Mouse (Mus musculus) cerebellum, adult 18-20 months (tissue): Measurements from ENCODE around the gene Tmem50a.
"Not testable (repeated sequence)": the region's sequence is repeated elsewhere in the genome, so short reads cannot be mapped to it uniquely, and the experiment has no call there.

Experiments
- DNase-seq, 2 experiments: peaks; one replicate each; pipeline ENCODE4 v3.0.0; 2021

The Tmem50a gene

DNA sequence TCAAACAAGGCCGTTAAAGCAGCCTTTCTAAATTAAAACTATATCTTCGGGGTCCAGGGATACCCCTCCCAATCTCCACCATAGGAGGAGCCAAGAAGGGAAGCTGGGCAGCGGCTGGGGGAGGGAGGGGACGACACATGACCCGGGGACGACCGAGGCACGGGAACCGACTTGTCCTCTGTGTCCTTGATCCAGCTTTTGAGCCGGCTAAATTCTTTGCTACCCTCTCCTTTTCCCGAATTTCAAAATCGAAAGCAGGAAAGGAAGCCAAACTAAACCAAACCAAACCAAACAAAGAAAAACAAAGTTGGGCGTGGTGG lies 8.1 kb upstream of the Tmem50a start:
- peak in 1 of 2 experiments; percentile 60 for DNase-seq

GRCm38 (mm10) chr4:134922111-134922924 lies 7.5 kb upstream of the Tmem50a start:
- no peak for DNase-seq

- no peak for DNase-seq
Observed at GRCm38 (mm10) chr4:134921703-134922102, 6.9 kb upstream of the Tmem50a start.

DNA sequence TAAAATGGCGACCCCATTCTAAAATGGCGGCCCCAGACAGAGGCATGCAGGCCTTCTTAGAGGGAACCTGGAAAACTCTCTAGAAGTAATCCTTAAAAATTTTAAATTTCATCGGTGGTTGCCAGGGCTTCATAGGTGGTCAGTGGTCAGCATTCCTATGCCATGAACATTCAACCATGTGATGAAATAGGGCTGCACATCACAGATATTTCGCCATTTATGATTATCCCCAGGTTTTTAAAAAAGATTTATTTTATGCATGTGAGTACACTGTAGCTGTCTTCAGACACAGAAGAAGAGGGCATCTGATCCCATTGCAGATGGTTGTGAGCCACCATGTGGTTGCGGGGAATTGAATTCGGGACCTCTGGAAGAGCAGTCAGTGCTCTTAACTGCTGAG lies 5.8 kb upstream of the Tmem50a start:
- DNase-seq: no peak

GRCm38 (mm10) chr4:134919733-134920540 lies 5.1 kb upstream of the Tmem50a start:
- DNase-seq: no peak

- no peak for DNase-seq
Observed at GRCm38 (mm10) chr4:134918381-134918780, 3.6 kb upstream of the Tmem50a start.

DNA sequence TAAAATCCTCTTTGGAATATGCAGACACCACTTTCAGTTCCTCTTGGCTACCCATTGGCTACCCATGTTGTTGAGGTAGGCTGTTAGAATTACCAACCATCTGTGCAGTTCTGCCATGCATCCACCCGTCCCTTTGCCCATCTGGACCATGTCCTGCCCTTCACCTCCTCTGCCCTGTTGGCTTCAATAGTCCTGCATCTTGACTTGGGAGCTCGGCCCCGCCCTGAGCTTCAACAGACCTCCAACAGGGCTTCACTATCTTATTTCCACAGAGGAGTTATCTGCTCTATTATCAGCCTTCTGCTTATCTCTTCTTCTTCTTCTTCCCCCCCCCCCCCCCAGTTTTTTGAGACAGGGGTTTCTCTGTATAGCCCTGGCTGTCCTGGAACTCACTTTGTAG lies 2.4 kb upstream of the Tmem50a start:
- no peak for DNase-seq

DNA sequence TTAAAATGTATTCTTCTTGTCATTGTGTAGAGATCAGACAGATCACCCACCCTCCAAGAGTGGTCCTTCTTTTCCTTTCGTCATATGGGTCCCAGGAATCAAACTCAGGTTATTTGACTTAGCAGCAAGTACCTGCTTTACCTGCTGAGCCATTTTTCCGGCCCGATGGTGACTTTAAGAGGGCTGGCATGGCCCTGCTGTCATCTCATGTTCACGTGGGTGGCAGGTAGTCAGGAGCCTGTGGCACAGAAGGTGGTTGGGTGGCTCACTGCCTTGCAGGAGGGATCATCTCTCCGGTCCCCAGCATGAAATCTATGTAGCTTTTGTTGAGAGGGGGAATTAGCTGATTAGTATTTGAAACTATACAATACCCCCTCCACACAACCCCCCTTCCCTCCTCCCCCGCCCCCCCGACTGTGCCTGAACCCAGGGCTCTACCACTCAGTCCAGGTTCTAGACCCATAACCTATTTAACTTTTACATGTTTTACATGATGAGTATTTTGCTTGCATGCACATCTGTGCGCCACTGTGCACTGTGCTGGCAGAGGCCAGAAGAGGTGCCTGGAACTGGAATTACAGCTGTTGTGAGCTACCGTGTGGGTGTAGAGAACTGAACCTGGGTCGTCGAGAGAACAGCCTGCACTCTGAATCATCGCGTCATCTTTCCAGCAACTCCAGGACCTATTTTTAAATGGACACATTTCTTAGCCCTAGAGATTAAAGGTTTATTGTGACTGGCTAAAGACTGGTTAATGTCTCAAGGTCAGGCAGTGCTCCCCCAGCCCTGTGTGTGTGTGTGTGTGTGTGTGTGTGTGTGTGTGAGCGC lies 613 bp upstream of the Tmem50a start:
- no peak for DNase-seq

DNA sequence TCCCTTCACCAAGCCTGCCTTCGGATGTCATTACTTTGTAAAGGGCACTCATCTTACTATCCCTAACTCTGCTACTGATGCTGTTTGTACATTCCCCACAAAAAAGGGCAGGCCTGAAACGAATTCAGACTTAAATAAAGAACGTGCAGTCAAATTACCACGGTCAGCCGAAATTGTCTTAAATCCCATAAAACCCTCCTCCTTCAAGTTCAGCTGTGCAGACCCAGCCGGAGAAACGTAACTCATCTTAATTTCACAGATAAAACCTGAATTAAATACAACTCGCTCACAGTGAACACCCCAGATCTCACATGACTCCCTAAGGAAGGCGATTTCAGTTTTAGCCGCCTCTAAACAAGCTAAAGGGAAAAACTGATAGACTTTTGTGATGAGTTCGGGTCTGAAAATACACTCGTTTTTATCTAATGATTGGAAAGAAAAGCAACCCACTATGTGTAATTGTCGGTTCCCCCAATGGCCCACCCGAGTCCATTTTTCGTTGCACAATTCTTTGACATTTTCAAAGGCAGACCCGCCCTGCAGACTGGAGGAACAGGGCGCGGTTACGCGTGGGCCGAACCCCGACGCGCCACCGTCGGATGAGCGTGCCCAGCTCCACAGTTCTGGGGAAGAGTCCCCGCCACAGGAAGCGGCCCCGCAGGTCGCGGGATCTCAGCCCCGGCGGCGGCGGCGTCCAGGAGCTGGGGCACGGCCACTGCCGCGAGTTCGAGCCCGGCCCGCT lies 531 bp downstream of the Tmem50a start:
- DNase-seq: peak in 1 of 2 experiments; percentile 14

DNA sequence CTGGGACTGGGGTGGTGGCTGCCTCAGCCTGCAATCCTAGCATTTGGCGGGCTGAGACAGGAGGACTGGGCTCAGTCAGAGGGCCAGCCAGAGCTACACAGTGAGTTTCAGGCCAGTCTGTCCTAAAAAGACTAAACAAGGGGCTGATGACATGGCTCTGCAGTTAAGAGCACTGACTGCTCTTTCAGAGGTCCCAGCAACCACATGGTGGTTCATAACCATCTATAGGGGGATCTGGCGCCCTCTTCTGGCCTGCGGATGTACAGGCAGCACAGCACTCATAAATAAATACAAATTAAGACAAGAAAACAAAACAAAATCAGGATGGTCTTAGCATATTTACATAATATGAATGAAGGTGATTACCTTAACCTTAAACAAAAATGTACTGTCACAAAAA lies 1.4 kb downstream of the Tmem50a start:
- DNase-seq: peak; percentile 74 to 81

GRCm38 (mm10) chr4:134911406-134911805 lies 3.4 kb downstream of the Tmem50a start:
- DNase-seq: not testable (repeated sequence)

- no peak for DNase-seq
Observed at GRCm38 (mm10) chr4:134903046-134903445, 11.8 kb downstream of the Tmem50a start.

GRCm38 (mm10) chr4:134901126-134901525 lies 13.7 kb downstream of the Tmem50a start:
- peak; percentile 39 to 56 for DNase-seq

DNA sequence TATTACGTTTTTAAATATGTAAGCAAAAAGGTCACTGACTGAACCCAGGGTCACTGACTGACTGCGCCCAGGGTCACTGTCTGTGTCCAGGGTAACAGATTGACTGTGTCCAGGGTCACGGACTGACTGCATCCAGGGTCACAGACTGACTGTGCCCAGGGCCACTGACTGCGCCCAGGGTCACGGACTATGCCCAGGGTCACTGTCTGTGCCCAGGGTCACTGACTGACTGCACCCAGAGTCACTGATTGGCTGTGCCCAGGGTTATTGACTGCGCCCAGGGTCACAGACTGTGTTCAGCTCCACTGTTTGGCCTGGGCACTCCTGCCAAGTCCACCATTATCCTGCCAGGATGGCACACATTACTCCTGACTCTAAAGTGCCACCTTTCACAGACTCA lies 17.6 kb downstream of the Tmem50a start:
- DNase-seq: no peak

DNA sequence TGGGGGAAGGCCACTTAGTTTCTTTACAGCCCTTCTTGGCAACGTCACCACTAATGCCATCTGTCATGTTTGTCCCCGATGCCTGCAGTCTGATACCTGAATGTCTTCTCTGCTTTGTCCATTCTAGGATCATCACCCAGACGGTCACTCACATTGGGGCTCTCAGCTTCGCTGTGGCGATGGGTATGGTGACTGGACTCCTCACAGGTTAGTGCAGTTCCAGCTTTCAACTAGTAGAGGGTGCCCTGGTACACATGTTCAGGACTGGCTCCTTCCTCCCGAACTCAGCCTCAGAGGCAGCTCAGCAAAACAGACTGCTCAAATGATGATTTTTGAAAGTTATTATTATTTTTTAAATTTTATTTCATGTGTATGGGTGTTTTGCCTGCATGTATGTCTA lies 22.7 kb downstream of the Tmem50a start:
- DNase-seq: peak; percentile 76 to 81

DNA sequence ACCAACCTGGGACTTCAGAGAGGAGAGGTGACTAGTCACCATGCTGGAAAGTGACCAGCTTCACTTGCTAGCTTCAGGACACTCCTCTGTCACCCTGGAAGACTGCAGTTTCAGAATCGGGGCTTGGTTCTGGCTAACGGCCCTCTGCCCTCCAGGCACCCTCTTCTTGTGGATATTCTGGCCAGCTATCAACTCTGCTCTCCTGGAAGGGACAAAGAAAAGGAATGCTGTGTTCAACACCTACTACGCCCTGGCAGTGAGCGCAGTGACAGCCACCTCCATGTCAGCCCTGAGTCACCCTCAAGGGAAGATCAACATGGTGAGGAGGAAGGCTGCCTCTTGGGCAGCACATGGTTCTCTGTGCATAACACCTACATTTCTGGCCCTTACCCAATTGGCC lies 30.5 kb downstream of the Tmem50a start:
- no peak for DNase-seq

DNA sequence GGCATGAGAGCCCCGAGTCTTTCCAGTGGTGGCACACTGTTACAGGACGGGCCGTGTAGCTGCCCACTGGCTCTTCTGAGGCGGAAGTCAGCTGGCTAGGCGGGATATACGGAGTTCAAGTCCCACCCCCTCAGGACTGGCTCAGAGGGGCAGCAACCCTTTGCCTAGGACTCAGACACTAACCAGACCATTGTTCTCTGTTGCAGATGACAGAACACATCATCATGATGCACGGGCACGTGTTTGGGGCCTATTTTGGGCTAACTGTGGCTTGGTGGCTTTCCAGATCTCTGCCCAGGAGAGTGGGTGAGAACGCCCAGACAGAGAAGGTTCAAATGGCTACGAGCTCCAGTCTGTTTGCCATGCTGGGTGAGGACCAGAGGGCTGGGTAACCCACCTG lies 31.0 kb downstream of the Tmem50a start:
- no peak for DNase-seq

GRCm38 (mm10) chr4:134883266-134883665 lies 31.6 kb downstream of the Tmem50a start:
- peak; percentile 22 to 47 for DNase-seq

DNA sequence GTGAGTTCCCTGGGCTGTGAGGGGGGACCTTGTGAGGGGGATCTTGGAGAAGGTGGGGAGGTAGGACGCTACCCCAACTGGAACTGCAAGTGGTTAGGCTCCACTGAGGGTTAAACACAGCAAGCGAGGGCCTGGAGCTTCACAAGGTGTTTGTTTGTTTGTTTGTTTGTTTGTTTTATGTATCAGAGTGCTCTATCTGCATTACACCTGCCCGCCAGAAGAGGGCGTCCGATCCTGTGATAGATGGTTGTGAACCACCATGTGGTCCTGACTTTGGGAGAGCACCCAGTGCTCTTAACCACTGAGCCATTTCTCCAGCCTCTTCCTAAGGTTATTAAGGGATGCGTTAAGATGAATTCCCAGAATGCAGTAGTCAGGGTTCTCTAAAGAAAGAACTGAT lies 34.8 kb downstream of the Tmem50a start:
- DNase-seq: peak; percentile 17 to 33

GRCm38 (mm10) chr4:134879410-134879981 lies 35.3 kb downstream of the Tmem50a start:
- peak; percentile 78 to 82 for DNase-seq

- no peak for DNase-seq
Observed at GRCm38 (mm10) chr4:134876171-134876570, 38.7 kb downstream of the Tmem50a start.

DNA sequence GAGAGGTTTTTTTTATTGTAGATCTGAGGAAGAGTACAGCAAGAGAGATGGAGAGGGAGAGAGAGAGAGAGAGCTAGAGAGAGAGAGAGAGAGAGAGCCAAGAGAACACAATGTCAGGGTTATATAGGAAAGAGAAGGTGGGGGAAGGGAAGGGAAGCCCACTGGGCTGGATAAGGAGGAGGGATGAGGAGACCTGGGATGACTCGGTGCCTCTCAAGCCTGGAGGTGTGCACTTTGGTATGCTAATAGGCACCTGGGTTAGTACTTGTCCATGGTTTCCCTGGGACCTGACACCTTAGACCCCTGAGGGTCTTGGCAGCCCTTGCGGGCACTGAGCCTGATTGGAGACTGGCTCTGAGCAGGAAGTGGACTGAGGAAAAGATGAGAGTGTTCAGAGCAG lies 42.9 kb downstream of the Tmem50a start:
- DNase-seq: no peak
